Mouse (Mus musculus) liver, postnatal 0 days (tissue): ENCODE data around the gene Mfsd8.

Experiments used
- CTCF ChIP-seq: sonication (generic); IDR thresholded peaks from 2 replicates; pipeline ENCODE4 v1.5.1; 2016; ENCODE audit warnings: antibody characterized with exemption, low read depth
- EP300 ChIP-seq: IDR thresholded peaks from 2 replicates; pipeline ENCODE4 v1.6.1; 2016; ENCODE audit warnings: antibody characterized with exemption, low read depth, mild to moderate bottlenecking

DNA sequence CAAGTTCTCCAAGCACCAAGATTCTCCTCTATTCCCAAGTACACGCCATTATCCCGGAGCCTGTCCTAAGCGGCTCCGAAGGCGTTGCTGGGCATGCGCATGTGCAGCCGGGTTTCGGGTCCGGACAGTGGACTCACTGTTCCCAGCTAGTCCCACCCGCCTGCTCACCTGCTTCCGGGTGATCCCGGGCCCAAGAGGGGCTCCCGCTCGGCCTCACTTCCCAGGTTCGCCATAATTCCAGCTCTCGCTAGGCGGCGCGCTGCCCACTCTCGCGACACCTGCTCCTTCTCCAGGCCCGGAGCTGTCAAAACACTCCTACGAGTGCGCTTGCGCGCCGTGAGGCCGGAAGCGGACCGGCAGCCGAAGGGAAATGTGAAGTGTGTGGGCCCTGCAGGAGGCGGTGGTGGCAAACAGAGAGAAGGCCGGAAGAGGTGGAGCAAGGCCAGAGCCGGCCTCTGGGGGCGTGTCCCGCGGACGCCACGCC is at the start of gene Mfsd8:
- TF ChIP-seq CTCF (peak; percentile 78), EP300 (peak; percentile 74)
